ENCODE assay signal across 10 mouse cellular contexts in genomic region chr11:31771491-31772439, GRCm38 (mm10).
DNase-seq lines count a peak whose midpoint lies in the region; ATAC-seq lines count a peak whose summit lies in the region.
"Had no signal": no experiment of that assay in that cellular context is flagged by ENCODE, and none has a peak within 500 bp of the region (broad histone marks: within the 10 kb centered on the region; RNA-seq: fewer than 3 reads in every experiment).

No protein-coding gene starts in this region.

- H3K9ac ChIP-seq in forebrain, embryonic 12.5 days = no peak overlapping the region
- peak overlapping the region; percentile 51; the same call in 1 of the 2 replicates for H3K9ac ChIP-seq in liver, embryonic 15.5 days
- H3K9ac ChIP-seq: embryonic facial prominence, embryonic 13.5 days had no signal

- 87% methylated on average over 6 of the region's 6 CpGs for WGBS in heart, embryonic 10.5 days
- 86% methylated on average over 6 of the region's 6 CpGs for WGBS in forebrain, embryonic 12.5 days
- WGBS in liver, embryonic 15.5 days (ENCODE audit: insufficient replicate concordance) = 84% methylated on average over 6 of the region's 6 CpGs

- no peaks in the 10 kb centered on the region for H3K27me3 ChIP-seq in heart, embryonic 10.5 days (ENCODE audit: insufficient read depth, poor library complexity, severe bottlenecking)
- no peaks in the 10 kb centered on the region for H3K27me3 ChIP-seq in forebrain, embryonic 12.5 days
- no peaks in the 10 kb centered on the region for H3K27me3 ChIP-seq in liver, embryonic 15.5 days
- H3K27me3 ChIP-seq: embryonic facial prominence, embryonic 13.5 days had no signal

- H3K36me3 ChIP-seq in heart, embryonic 10.5 days = no peaks in the 10 kb centered on the region
- no peaks in the 10 kb centered on the region for H3K36me3 ChIP-seq in forebrain, embryonic 12.5 days (replicated peaks)
- H3K36me3 ChIP-seq in liver, embryonic 15.5 days (replicated peaks) = no peaks in the 10 kb centered on the region
- H3K36me3 ChIP-seq: embryonic facial prominence, embryonic 13.5 days had no signal

- H3K9me3 ChIP-seq in heart, embryonic 10.5 days = no peaks in the 10 kb centered on the region
- no peaks in the 10 kb centered on the region for H3K9me3 ChIP-seq in forebrain, embryonic 12.5 days
- no peaks in the 10 kb centered on the region for H3K9me3 ChIP-seq in liver, embryonic 15.5 days (replicated peaks)
- H3K9me3 ChIP-seq: embryonic facial prominence, embryonic 13.5 days had no signal

- intact Hi-C loops in heart, postnatal 36 days (cut with DNase I) = no loop called here

- H3K4me3 ChIP-seq in heart, embryonic 10.5 days = no peak overlapping the region
- no peak overlapping the region for H3K4me3 ChIP-seq in forebrain, embryonic 12.5 days (replicated peaks)
- no peak overlapping the region for H3K4me3 ChIP-seq in liver, embryonic 15.5 days (replicated peaks)
- H3K4me3 ChIP-seq: embryonic facial prominence, embryonic 13.5 days had no signal

- DNase-seq in heart, embryonic 10.5 days (ENCODE audit: low spot score) = no peak
- DNase-seq in heart, postnatal 36 days = no peak
- DNase-seq in brain, adult 2 months (ENCODE audit: low read depth, low spot score) = peak; percentile 93
- no peak for DNase-seq in T-cell, adult 2 months (ENCODE audit: low spot score)
- DNase-seq in layer of hippocampus, adult 9-11 months = no peak
- no peak for DNase-seq in yolk sac, embryonic 10.5 days (ENCODE audit: low spot score)

- peak overlapping the region; percentile 23 for H3K27ac ChIP-seq in heart, embryonic 10.5 days
- H3K27ac ChIP-seq in forebrain, embryonic 12.5 days = 0 out of 2 replicates have a peak overlapping the region, but pooled peaks have one; percentile 13
- peak overlapping the region; percentile 97 for H3K27ac ChIP-seq in liver, embryonic 15.5 days (replicated peaks)
- H3K27ac ChIP-seq: embryonic facial prominence, embryonic 13.5 days; macrophage had no signal

- H3K4me1 ChIP-seq in heart, embryonic 10.5 days = peaks cover 8% of the 10 kb centered on the region
- peaks cover 25% of the 10 kb centered on the region for H3K4me1 ChIP-seq in forebrain, embryonic 12.5 days
- H3K4me1 ChIP-seq in liver, embryonic 15.5 days (replicated peaks) = peaks cover 39% of the 10 kb centered on the region
- H3K4me1 ChIP-seq: embryonic facial prominence, embryonic 13.5 days had no signal

- no peak for ATAC-seq in forebrain, embryonic 12.5 days (ENCODE audit: low FRiP score)
- no peak for ATAC-seq in liver, embryonic 15.5 days (ENCODE audit: insufficient read depth)

- H3K4me2 ChIP-seq in forebrain, embryonic 12.5 days = no peak overlapping the region
- no peak overlapping the region for H3K4me2 ChIP-seq in liver, embryonic 15.5 days
- H3K4me2 ChIP-seq: embryonic facial prominence, embryonic 13.5 days had no signal

Comparison
In these comparisons a context has a peak if more than half of its experiments do, and no peak if none do; other contexts are left out.
1. H3K27ac ChIP-seq: peak in every context shown above with its lines; median percentile 97 in liver, embryonic 15.5 days; 23 in heart, embryonic 10.5 days; 13 in forebrain, embryonic 12.5 days.